Mouse (Mus musculus) lung, embryonic 16.5 days (tissue): ENCODE measurements around the gene Sucnr1. TPM values are rescaled to one million over a fixed set of nuclear protein-coding genes. Genes with fewer than 3 reads are reported as not detected.
A peak's percentile ranks its signal among the peaks of the same experiment; 100 is the strongest.
"Not testable (repeated sequence)": the region's sequence is repeated elsewhere in the genome, so short reads cannot be mapped to it uniquely, and the experiment has no call there.

Source experiments
- ATAC-seq: fragments of 200-750 bp; cut with Nextera tagmentation; 2 replicates; pipeline ENCODE4 v1.8.0; 2017; ENCODE audit warnings: low read depth, mild to moderate bottlenecking, moderate library complexity
- H3K27ac ChIP-seq: fragments of 300-500 bp; sonication (generic); 2 replicates; pipeline ENCODE4 v1.5.1; 2014; ENCODE audit warnings: mild to moderate bottlenecking, control low read depth, low read length
- H3K27me3 ChIP-seq: fragments of 300-500 bp; sonication (generic); 2 replicates; pipeline ENCODE4 v1.6.1; 2014; ENCODE audit warnings: low read depth, low read length, mixed read lengths; ENCODE audit not compliant: control insufficient read depth, insufficient read depth
- H3K36me3 ChIP-seq: fragments of 300-500 bp; sonication (generic); 2 replicates; pipeline ENCODE4 v1.6.1; 2014; ENCODE audit warnings: low read length; ENCODE audit not compliant: control insufficient read depth, insufficient read depth
- H3K4me1 ChIP-seq: fragments of 300-500 bp; sonication (generic); replicated peaks from 2 replicates; pipeline ENCODE4 v1.6.1; 2014; ENCODE audit warnings: low read length, mixed read lengths; ENCODE audit not compliant: control insufficient read depth, insufficient read depth
- H3K4me2 ChIP-seq: fragments of 300-500 bp; sonication (generic); 2 replicates; pipeline ENCODE4 v1.6.1; 2014; ENCODE audit warnings: low read depth, low read length, control low read depth
- H3K4me3 ChIP-seq: fragments of 300-500 bp; sonication (generic); 2 replicates; pipeline ENCODE4 v1.5.1; 2014; ENCODE audit warnings: mild to moderate bottlenecking, low read length, control low read depth
- H3K9ac ChIP-seq: fragments of 300-500 bp; sonication (generic); 2 replicates; pipeline ENCODE4 v1.6.1; 2014; ENCODE audit warnings: low read length, control low read depth
- H3K9me3 ChIP-seq: fragments of 300-500 bp; sonication (generic); 2 replicates; pipeline ENCODE4 v1.6.1; 2016; ENCODE audit warnings: low read length; ENCODE audit not compliant: control insufficient read depth
- WGBS: fragments of 180-500 bp; shearing (Covaris S2); extraction: QIAGEN DNeasy Blood & Tissue Kit; methylation state at CpG from one replicate; pipeline ENCODE4 v1.1.7; 2014; 5-methylcytosine and 5-hydroxymethylcytosine counted together
- polyA plus RNA-seq: library from polyadenylated mRNA; unstranded; fragments of >200 nt; fragmentation: Nextera tagmentation; extraction: Ambion mirVana; gene quantifications from 2 replicates; pipeline ENCODE4 v1.2.1, GENCODE M21; 2015

Gene Sucnr1
- polyA plus RNA-seq, 1 experiment from 2014 or later = not detected

DNA sequence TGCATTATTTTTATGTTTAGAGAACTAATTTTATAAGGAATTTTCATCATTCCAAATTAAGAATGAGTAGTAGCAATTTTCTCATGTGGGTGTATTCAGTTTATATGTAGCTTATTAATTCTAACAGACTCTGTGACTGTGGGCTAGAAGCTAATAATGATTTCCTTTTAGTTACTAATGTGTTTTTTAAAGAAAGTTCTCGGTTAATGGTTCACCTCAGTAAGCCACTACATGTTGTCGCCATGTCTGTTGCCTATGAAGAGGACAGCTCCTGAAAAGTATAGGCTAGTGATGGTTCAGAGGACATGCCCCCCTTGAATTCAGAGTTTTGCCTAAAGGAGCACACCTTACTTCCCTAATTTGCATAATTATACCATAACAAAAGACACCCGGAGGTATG is 1.1 kb downstream of the Sucnr1 start:
- no peak for ATAC-seq
- WGBS = 88% methylated on average over 3 of the region's 3 CpGs
- no peak overlapping the region for H3K4me3 ChIP-seq
- peaks cover 12% of the 10 kb centered on the region for H3K4me1 ChIP-seq
- H3K4me2 ChIP-seq = no peak overlapping the region
- H3K9ac ChIP-seq = no peak overlapping the region
- H3K36me3 ChIP-seq = no peaks in the 10 kb centered on the region
- H3K9me3 ChIP-seq = no peaks in the 10 kb centered on the region
- H3K27ac ChIP-seq = no peak overlapping the region
- no peaks in the 10 kb centered on the region for H3K27me3 ChIP-seq

GRCm38 (mm10) chr3:60085729-60086128 is 4.1 kb downstream of the Sucnr1 start:
- H3K4me1 ChIP-seq = peaks cover 3% of the 10 kb centered on the region
- no peaks in the 10 kb centered on the region for H3K9me3 ChIP-seq
- no peak overlapping the region for H3K9ac ChIP-seq
- H3K4me3 ChIP-seq = no peak overlapping the region
- H3K27ac ChIP-seq = no peak overlapping the region
- no peak for ATAC-seq
- no peaks in the 10 kb centered on the region for H3K27me3 ChIP-seq
- H3K36me3 ChIP-seq = no peaks in the 10 kb centered on the region
- WGBS = 84% methylated on average over 2 of the region's 2 CpGs
- no peak overlapping the region for H3K4me2 ChIP-seq

DNA sequence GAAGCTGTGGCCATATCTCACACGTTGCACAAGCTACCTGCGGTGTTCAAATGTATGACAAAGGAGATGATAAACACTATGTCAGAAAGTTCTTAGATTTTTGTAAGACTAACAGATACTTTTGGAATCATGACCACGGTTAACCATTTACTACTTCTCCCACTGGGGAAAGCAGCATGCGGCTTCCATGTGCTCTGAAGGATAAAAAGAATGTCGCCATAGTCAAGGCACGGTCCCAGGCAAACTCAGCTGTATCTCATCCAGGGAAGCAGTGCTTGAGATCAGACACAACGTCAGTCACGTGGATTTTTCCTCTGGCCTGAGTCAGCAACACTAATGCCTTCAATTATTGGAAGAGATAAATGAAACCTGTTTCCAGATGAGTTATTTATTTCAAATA is 9.7 kb downstream of the Sucnr1 start:
- H3K9ac ChIP-seq = no peak overlapping the region
- H3K27me3 ChIP-seq = no peaks in the 10 kb centered on the region
- no peak overlapping the region for H3K27ac ChIP-seq
- H3K4me1 ChIP-seq = no peaks in the 10 kb centered on the region
- H3K4me3 ChIP-seq = no peak overlapping the region
- no peak overlapping the region for H3K4me2 ChIP-seq
- WGBS = 66% methylated on average over 8 of the region's 8 CpGs
- no peaks in the 10 kb centered on the region for H3K36me3 ChIP-seq
- no peak for ATAC-seq
- H3K9me3 ChIP-seq = no peaks in the 10 kb centered on the region

GRCm38 (mm10) chr3:60094386-60095156 is 12.9 kb downstream of the Sucnr1 start:
- H3K9ac ChIP-seq = no peak overlapping the region
- 74% methylated on average over 2 of the region's 2 CpGs for WGBS
- no peak overlapping the region for H3K27ac ChIP-seq
- no peak for ATAC-seq
- H3K36me3 ChIP-seq = no peaks in the 10 kb centered on the region
- no peak overlapping the region for H3K4me2 ChIP-seq
- H3K27me3 ChIP-seq = no peaks in the 10 kb centered on the region
- no peak overlapping the region for H3K4me3 ChIP-seq
- no peaks in the 10 kb centered on the region for H3K9me3 ChIP-seq
- no peaks in the 10 kb centered on the region for H3K4me1 ChIP-seq

GRCm38 (mm10) chr3:60096941-60097340 is 15.3 kb downstream of the Sucnr1 start:
- 82% methylated on average over 3 of the region's 3 CpGs for WGBS
- no peaks in the 10 kb centered on the region for H3K4me1 ChIP-seq
- H3K9ac ChIP-seq = no peak overlapping the region
- no peaks in the 10 kb centered on the region for H3K9me3 ChIP-seq
- no peak overlapping the region for H3K4me2 ChIP-seq
- H3K27me3 ChIP-seq = no peaks in the 10 kb centered on the region
- no peak for ATAC-seq
- no peaks in the 10 kb centered on the region for H3K36me3 ChIP-seq
- no peak overlapping the region for H3K27ac ChIP-seq
- H3K4me3 ChIP-seq = no peak overlapping the region

- H3K4me3 ChIP-seq = no peak overlapping the region
- WGBS = 66% methylated on average over 2 of the region's 2 CpGs
- H3K9me3 ChIP-seq = no peaks in the 10 kb centered on the region
- H3K9ac ChIP-seq = no peak overlapping the region
- H3K4me1 ChIP-seq = no peaks in the 10 kb centered on the region
- no peak overlapping the region for H3K27ac ChIP-seq
- H3K4me2 ChIP-seq = no peak overlapping the region
- H3K36me3 ChIP-seq = no peaks in the 10 kb centered on the region
- no peaks in the 10 kb centered on the region for H3K27me3 ChIP-seq
- no peak for ATAC-seq
Observed at GRCm38 (mm10) chr3:60097485-60097884, 15.8 kb downstream of the Sucnr1 start.

DNA sequence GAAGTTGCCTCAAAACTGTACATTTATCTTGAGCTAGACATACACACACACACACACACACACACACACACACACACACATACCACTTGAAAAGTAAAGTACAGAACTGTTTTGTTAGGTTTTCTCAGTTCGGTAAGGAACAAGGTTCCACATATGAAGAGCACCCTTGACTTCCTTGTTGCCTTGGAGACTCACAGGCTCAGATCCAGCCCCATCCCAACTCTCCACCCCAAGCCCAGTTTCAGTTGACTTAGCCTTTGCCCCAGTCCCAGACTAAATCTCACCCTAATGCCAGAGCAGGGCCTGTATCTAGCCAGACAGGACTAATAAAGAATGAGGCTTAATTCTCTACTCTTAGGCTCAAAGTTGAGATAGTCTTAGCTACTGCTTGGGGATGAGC is 16.9 kb downstream of the Sucnr1 start:
- no peaks in the 10 kb centered on the region for H3K36me3 ChIP-seq
- H3K4me2 ChIP-seq = no peak overlapping the region
- H3K27me3 ChIP-seq = no peaks in the 10 kb centered on the region
- no peak overlapping the region for H3K4me3 ChIP-seq
- no peak overlapping the region for H3K9ac ChIP-seq
- peak overlapping the region; percentile 21 for H3K27ac ChIP-seq
- peak; percentile 93 for ATAC-seq
- no peaks in the 10 kb centered on the region for H3K4me1 ChIP-seq
- 50% methylated on average over 1 of the region's 1 CpGs for WGBS
- H3K9me3 ChIP-seq = no peaks in the 10 kb centered on the region

GRCm38 (mm10) chr3:60104462-60105109 is 22.9 kb downstream of the Sucnr1 start:
- H3K36me3 ChIP-seq = no peaks in the 10 kb centered on the region
- WGBS = 63% methylated on average over 2 of the region's 2 CpGs
- H3K27ac ChIP-seq = no peak overlapping the region
- no peaks in the 10 kb centered on the region for H3K4me1 ChIP-seq
- no peaks in the 10 kb centered on the region for H3K9me3 ChIP-seq
- H3K4me2 ChIP-seq = no peak overlapping the region
- H3K4me3 ChIP-seq = no peak overlapping the region
- no peak for ATAC-seq
- H3K27me3 ChIP-seq = no peaks in the 10 kb centered on the region
- H3K9ac ChIP-seq = no peak overlapping the region

DNA sequence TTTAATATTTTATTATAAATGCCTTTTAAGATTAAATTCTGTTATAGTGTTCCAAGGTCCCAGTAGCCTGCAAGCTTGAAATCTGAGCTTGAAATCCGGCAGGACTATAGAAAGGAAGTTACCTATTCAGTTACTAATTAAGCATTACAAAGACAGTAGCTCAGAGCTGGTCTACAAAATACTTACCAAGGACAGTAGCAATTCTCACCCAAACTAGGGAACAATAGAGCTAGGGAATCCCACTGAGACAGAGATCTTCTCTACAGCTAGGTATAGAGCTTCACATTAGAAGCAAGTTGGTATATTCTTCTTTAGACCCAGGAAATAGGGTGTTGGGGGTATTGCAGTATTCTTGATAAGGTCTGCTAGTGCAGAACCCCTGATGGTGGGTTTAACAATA is 24.8 kb downstream of the Sucnr1 start:
- not testable (repeated sequence) for H3K36me3 ChIP-seq, H3K27ac ChIP-seq, H3K27me3 ChIP-seq, H3K4me1 ChIP-seq, ATAC-seq, H3K9me3 ChIP-seq, H3K4me2 ChIP-seq, H3K9ac ChIP-seq, H3K4me3 ChIP-seq
- 74% methylated on average over 1 of the region's 1 CpGs for WGBS
